Mouse (Mus musculus) bone marrow macrophage, adult 2 months (primary cell): Measurements from ENCODE around the gene Nsg2.

ENCODE experiments used
- CTCF ChIP-seq: IDR thresholded peaks from 2 replicates; pipeline ENCODE4 v1.5.1; 2012; ENCODE audit warnings: low read depth, mild to moderate bottlenecking, low read length, moderate library complexity
- POLR2A ChIP-seq: IDR thresholded peaks from 2 replicates; pipeline ENCODE4 v1.6.1; 2012; ENCODE audit warnings: mild to moderate bottlenecking, low read depth, low read length, borderline replicate concordance

- TF ChIP-seq POLR2A = no peak
- no peak for TF ChIP-seq CTCF
Observed at GRCm38 (mm10) chr11:31974132-31974531, 26.1 kb upstream of the Nsg2 start.
